Mouse (Mus musculus): ENCODE measurements around the gene 4931428F04Rik. TPM values are rescaled to one million over a fixed set of nuclear protein-coding genes. Genes with fewer than 3 reads are reported as not detected.
"Not testable (repeated sequence)": the region's sequence is repeated elsewhere in the genome, so short reads cannot be mapped to it uniquely, and the experiment has no call there.

The 4931428F04Rik gene
- polyA plus RNA-seq, 1 experiment, result 2.7 TPM

DNA sequence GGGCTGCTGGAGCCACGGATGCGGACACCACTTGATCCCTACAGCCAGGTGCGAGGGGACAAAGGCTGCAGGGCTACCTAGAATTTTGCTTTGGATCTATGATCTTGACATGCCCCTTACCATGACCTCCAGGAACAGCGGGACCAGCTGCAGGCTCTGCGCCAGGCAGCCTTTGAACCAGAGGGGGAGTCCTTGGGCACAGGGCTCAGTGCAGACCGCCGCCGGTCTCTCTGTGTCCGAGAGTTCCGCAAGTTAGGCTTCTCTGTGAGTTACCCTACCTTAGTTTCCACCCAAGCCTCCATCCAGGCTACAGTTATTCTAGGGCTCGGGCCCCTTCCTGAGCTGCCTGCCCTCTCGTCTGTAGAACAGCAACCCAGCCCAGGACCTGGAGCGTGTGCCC is 18.0 kb upstream of the 4931428F04Rik start:
- no peak for DNase-seq (ENCODE audit: low spot score)

DNA sequence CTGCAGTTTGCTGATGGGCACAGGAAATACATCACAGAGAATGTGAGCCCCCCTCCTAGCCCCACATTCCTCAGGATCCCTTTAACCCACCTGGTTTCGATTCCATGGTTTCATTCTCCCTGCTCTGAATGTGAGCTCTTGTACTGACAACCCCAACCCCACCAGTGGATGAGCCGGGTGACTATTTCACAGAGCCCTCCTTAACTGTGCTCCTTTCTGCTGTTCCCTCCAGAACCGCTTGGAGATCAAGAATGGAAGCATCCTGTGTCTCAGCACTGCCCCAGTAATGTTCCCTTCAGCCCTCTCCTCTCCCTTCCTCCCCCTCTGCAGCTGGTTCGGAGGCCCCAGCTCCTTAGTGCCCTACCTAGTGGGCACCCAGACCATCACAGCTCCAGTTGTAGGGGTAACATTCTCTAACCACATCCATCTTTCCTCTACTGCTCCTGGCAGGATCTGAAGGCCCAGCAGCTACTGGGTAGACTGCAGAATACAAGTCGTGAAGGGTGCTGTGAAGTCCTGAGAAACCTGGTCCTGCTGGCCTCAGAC is 16.6 kb upstream of the 4931428F04Rik start:
- DNase-seq (ENCODE audit: low spot score), result no peak

DNA sequence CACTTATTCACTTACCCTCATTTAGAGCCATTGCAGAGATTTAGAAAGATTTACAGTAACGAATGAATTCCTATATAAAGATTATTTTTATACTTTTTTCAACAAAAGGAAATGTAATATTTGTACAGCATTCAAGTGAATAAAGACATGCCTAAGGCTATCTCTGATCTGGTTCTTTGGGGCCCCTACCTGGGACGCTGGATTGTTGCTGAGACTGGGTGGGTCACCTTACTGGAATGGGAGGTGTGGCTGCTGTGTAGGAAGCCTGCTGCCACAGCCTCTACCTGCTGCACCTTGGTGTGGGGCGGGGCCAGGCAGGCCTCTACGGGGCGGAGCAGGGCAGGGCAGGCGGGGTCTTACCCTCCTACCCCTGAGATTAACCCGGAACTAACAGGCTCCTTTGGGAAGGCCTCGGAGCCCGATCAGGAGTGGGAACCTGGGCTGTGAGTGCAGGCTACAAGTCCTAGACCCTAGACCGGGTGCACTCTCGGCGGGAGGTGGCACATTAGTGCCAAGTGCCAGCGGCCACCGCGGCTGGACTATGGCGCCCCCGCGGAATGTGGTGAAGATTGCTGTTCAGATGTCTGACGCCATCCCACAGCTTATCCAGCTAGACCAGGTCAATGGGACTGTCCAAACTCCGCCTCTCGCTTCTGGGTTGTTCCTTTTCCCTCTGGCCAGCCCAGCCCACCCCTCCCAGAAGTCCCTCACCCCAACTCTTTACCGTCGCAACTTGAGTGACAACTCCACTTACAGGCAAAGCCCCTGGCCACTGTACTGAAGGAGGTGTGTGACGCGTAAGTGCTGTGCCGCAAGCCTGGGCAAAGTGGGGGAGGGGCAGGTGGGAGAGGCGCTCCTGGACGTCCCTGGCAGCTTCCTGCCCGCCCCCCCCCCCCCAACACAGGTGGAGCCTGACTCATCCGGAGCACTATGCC is 15.8 kb upstream of the 4931428F04Rik start, which contains the start of gene Elmo3:
Gene Elmo3 (plus strand): TSS at position 391 of the 935 bp plus-strand sequence.
- peak; percentile 76 for DNase-seq (ENCODE audit: low spot score)

DNA sequence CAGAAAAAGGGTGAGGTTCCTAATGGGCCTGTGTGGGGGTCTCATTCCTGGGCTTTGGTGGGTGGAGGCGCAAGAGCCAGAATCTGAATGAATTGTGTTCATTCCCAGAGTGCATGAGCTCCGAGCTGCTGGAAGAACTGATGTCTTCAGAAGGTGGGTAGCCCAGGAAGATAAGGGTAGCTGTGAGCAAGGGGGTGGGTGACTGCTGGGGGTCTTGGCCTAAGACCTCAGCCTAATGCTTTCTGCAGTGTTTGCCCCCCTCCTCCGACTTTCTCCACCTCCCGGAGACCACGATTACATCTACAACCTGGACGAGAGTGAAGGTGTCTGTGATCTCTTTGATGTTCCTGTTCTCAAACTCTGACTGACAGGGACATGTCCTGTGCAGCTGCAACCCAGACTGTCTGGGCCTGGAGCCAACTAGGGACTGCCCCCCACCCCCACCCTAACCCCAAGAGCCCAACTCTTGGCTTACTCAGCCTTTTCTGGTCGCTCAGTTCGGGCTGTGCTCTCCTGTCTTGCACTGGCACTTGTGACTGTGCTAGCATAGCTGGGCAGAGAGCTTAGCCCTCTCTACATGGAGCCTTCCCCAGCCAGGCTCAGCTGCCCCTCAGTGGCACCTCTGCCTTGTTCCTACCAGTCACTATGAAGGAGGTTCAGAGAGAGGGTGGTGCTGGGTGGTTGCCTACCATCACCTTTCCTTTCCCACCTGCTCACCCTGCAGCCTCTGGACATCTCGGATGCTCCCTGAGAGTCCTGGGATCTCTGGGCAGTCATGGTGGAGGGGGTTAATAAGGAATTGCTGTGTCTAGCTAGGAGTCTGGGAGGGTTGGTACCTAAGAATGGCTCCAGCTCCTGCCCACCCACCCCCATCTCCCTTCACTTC is 14.9 kb upstream of the 4931428F04Rik start:
- DNase-seq (ENCODE audit: low spot score), result no peak

DNA sequence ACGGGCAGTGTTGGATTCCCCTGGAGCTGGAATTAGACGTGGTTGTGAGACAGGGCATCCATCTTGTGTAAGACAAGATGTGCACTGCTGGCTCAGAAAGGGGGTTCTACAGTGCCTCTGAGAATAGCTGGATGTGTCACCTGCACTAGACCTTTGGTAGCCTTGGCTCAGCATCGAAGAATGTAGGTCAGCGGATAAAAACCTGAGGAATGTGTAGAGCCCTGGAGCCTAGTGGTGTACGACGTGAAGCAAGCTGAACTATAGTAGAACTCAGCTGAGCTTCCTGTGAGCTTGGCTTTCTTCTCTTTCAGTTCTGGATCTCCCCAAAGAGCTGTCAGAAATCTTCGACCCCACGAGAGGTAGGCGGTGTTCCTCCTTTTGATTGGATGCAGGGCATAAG is 14.2 kb upstream of the 4931428F04Rik start:
- DNase-seq (ENCODE audit: low spot score), result no peak

DNA sequence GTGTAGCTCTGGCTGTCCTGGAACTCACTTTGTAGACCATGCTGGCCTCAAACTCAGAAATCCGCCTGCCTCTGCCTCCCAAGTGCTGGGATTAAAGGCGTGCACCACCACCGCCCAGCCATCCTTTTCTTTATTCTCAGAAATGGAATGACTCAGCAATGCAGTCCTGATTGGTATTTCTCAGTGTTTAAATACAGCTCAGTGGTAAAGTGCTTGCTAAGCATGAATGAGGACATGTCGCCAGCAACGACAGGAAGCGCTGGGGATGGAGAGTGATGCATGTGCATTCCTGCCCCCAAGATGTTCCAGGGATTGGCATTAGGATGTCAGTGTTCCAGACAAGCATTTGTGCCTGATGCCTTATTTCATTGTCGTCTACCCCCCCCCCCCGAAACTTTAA is 13.7 kb upstream of the 4931428F04Rik start:
- DNase-seq (ENCODE audit: low spot score), result no peak

DNA sequence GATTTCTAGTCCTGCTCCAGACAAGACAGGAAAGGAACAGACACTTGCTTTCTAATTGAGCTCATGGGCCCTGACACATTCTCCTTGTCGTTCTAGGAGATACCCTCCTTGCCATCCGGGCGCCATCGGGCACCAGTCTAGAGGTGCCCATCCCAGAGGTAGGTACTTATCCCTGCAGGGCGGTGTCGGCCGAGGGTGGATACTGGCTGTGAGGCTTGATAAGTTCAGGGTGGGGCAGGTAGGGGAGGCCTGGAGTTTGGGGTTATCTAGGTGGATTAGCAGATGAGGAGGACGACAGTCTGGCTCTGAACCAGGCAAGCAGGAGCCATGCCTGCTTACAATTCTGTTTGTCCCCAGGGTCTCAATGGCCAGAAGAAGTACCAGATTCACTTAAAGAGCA is 10.3 kb upstream of the 4931428F04Rik start:
- DNase-seq (ENCODE audit: low spot score), result no peak

DNA sequence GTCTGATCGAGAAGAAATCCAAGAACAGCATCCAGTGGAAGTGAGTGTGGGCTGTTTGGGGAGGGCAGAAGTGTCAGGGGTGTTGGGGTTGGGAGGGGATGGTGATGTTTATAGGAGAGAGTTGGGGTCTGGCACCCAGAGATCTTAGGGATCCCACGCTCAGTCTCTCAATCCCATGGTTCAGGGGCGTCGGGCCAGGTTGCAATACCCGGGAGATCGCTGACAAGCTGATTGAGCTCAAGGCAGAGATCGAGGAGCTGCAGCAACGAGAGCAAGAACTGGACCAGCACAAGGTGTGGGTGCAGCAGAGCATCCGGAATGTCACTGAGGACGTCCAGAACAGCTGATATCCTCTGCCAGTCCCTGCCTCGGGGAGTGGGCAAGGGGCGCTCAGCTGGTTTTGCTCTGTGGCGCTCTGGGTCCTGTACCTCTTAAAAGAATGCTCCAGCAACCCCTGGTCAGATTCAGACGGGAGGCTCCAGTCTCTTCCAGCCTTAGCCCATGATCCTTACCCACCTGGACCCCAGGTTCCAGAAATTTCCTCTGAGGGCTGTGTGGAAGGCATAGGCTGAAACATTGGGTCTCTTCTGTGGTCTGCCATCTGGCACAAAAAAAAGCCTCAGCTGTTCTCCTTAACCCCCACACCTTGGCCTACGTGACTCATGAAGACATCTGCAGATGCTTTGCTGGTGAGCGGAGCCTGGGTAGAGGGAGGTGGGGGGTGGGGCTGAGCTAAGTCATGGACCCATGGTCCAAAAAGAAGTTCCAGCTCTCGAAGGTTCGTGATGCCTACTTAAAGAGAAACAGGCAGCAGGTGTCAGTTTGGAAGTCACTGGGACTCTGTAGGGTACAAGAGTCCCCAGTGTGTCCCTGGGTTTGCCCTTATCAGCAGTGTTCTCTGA is 8.9 kb upstream of the 4931428F04Rik start:
- no peak for DNase-seq (ENCODE audit: low spot score)

DNA sequence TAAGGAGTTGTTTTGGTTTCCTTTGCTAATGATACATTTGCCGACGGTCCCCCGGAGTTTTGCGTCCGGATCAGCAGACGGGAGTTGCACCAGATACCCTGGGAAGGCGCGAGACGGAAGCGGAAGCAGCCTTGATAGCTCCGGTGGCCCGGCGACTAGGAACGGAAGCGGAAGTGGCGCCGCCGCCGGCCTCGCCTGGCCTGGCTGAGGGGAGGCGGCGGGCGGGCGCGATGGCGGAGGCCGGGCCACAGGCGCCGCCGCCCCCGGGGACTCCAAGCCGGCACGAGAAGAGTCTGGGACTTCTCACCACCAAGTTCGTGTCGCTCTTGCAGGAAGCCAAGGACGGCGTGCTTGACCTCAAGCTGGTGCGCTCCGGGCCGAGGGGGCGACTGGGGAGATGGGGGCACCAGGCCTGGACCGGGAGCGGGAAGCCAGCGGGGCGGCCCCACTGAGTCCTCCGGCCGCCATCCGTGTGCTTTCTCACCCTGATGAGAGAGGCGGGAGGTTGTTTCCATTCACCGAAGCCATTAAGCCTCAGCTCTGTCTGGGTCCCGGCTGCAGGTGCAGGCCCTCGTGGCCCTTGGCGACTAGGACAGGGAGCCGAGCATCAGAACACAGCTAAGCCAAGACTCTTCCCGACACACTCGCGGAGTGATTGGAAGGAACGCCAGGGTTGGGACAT is 8.0 kb upstream of the 4931428F04Rik start, which contains the start of gene E2f4:
Gene E2f4 (plus strand): TSS at position 153 of the 682 bp plus-strand sequence.
- DNase-seq (ENCODE audit: low spot score), result peak; percentile 81

DNA sequence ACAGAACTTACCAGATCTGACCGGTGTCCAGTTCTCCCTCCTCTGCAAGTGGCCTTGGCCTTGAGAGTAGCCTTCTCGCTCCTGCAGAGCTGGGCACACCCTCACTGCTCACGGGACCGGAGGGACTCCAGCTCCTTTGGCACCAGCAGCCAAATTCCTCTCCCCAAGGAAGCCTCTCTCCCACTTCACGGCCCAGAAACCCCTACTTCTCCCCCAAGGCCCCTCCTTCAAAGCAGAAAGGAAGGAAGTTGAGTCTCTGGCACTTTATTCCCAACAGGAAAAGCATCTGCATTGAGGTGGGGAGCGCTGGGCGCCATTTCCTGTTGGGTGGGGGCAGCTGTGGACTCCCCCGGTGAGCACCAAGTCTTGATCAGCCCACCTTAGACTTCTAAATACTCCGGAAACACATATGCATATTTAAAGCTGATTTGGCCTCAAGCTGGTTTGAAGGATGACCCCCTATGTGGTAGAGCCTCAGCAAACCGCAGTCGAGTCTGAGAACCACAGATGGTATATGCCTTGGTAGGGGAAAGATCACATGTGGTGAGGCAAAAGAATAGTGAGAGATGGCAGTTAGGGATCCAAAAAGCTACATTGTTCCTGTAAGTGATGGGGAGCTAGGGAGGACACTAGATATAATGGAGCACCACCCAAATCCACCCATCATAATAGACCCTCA is 6.4 kb upstream of the 4931428F04Rik start, which contains the start of gene Exoc3l:
Gene Exoc3l (minus strand): TSS at position 207 of the 679 bp plus-strand sequence.
- no peak for DNase-seq (ENCODE audit: low spot score)

DNA sequence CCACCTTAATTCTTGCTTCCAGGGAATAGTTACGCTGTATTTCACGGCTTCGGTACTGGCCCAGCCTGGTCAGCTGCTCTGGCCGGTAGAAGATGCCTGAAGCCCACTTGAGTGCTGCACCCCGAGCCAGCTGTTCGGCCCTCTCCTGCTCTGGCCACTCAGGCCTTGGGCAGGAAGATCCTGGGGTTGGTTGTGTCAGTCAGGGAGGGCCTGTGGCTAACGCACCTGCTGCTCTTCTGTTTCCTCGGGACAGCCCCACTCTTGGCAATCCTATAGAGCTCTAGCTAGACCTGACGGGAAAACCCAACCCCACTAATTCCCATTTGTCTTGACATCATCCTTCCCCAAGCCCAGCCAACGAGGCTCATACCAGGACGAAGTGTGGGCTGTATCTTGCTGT is 5.6 kb upstream of the 4931428F04Rik start:
- no peak for DNase-seq (ENCODE audit: low spot score)

DNA sequence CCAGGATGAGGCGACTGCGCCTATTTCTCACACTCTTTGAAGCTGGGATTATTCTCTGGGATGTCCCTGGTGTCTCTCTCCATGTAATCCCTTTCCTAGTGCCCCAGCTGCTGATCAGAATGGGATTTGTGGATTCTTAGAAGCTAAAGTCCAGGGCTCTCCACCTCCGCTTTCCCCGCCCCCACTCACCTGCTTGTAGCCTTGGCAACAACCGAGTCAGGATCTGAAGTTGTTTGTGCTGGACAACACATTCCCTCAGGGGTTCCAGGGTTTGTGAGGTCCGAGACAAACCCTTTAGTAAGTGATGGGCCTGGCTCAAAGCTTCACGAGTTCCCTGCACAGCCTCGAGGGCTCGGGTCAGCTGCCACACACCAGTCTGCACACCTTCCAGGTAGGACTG is 5.1 kb upstream of the 4931428F04Rik start:
- no peak for DNase-seq (ENCODE audit: low spot score)

DNA sequence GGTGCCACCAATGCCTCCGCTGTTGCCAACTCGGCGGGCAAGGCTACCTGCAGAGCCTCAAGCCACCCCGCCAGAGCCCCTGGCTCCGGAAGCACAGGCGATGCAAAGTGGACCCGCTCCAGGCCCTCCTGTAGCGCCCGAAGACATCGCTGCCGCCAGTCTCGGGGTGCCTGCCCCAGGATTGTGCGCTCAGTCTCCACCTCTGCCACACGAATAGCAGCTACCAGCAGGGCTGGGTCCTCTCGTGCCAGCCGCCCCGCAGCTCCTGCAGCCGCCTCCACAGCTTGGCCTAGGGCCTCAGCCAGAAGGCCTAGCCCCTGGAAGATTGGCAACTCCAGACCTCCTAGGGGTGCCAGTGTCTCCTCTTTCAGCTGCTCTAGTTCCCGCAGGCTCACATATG is 3.7 kb upstream of the 4931428F04Rik start:
- no peak for DNase-seq (ENCODE audit: low spot score)

DNA sequence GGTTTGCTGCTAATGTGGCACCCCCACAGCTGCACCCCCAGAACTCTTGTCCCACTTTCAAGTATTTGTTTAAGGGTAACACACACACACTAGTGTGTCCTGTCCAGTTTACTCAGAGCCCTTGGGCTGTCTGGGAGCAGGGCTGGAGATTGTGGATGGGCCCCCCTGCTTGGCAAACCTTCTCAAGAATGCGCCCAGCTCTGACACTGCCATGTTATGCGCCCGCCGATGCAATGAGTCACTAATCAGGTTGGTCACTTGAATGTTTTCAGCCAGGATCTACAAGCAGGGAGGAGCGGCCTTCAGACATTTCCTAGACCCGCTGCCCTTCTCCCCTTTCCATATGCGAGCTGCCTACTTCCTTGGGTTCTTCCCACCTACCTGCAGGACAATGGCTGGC is 2.8 kb upstream of the 4931428F04Rik start:
- DNase-seq (ENCODE audit: low spot score), result no peak

DNA sequence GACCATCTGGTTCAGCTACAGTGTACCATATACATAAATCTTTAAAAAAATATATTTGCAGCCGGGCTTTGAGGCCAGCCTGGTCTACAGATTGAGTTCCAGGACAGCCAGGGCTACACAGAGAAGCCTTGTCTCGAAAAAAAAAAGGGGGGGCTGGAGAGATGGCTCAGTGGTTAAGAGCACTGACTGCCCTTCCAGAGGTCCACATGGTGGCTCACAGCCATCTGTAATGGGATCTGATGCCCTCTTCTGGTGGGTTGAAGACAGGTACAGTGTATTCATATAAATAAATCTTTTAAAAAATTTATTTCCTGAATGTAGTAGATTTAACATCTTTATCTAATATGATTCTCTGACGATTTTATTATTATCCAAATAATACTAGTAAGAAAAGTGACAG is 2.1 kb upstream of the 4931428F04Rik start:
- DNase-seq (ENCODE audit: low spot score), result not testable (repeated sequence)

DNA sequence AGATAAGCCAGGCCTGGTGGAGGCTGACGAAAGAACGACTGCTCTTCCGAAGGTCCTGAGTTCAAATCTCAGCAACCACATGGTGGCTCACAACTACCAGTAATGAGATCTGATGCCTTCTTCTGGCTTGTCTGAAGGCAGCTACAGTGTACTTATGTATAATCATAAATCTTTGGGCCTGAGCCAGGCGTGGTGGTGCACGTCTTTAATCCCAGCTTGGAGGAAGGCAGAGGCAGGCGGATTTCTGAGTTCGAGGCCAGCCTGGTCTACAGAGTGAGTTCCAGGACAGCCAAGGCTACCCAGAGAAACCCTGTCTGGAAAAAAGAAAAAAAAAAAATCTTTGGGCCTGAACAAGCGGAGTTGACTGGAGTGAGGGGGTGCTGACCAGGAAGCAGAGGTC is 1.7 kb upstream of the 4931428F04Rik start:
- DNase-seq (ENCODE audit: low spot score), result not testable (repeated sequence)

DNA sequence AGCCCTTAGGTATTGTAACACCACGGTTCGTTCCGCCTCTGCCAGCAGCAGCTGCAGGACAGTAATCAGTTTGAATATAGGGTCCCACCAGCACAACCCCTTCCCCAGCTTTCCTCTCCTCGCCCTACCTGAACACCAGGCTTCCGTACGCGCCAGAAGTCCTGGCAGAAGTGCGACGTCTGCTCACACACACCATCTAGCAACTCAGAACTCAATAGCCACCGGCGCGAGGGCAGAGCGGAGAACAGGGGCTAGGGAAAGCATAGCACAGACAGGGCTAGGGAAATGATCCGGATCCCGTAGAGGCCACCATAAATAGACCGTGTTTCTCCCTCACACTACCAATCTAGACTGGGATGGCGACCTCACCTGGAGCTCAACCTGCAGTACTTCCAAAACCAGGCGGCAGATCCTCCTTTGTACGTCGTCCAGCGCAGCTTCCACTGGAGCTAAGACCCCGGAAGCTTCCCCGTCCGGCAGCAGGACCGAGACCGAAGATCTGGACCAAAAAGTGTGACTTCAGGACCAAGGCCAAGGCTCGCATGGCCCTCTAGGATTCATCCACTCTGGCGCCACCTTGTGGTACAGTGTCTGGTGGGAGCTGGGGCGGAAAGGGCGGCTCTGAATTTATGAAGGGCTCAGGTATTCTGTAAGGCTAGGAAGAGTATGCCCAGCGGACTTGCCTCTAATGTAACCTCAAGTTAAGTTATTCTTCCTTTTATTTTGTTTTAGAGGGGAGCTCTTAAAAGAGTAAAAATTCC is 1.1 kb upstream of the 4931428F04Rik start:
- DNase-seq (ENCODE audit: low spot score), result peak; percentile 72

DNA sequence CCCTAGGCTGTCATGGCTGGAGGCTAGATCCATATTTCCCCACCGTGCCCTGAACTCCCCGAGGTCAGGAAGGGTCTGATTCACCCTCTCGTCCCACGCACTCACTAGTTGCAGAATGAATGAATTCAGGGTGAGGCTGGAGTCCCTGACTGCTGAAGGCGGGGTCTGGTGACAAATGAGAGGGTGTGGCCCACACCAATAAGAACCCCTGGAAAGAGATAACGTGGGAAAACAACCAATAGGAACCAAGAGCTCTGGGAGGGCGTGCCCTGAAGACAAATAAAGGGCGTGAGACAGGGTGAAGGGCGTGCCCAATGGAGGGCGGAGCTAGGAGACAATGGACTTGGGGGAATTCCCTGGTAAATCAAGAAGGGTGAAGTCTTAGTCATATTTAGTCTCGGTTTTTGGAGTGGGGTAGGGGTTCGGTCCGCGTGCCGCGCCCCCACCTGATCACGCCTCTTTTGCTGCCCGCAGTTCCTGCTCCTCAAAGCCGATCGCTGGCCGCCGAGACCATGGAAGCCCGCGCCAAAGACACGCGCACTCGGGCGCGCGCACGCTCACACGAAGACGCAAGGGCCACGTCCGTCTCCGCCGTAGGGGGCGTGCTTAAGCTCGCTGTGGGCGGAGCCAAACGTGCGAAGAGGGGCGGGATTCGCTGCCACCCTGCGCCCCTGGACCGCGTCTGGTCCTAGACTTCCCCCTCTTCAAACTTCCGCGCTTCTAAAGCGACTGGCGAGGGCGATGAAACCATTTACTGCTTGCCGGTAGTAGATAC is 519 bp downstream of the 4931428F04Rik start:
- DNase-seq (ENCODE audit: low spot score), result peak; percentile 79
